Mouse (Mus musculus) adrenal gland, postnatal 4 days (tissue): Measurements from ENCODE around the gene Olfr1265. TPM values are rescaled to one million over a fixed set of nuclear protein-coding genes. Genes with fewer than 3 reads are reported as not detected.

Experiments
- DNase-seq, 2 experiments: peaks; one replicate each; pipeline ENCODE4 v3.0.0; 2021 to 2022; ENCODE audit warnings: low spot score in 2 of 2, mixed read lengths in 2 of 2
- long read RNA-seq, 2 experiments: library from polyadenylated mRNA; stranded (forward); transcript quantifications; one replicate each; pipeline ENCODE4 v2.0.0; 2021
- total RNA-seq, 2 experiments: library from RNA; stranded (reverse); gene quantifications; 2 replicates each; pipeline ENCODE4 v1.2.3; 2021

Olfr1265 gene
- total RNA-seq, result not detected
- long read RNA-seq, experiment 1, result 0 reads
- long read RNA-seq, experiment 2, result 0 reads

DNA sequence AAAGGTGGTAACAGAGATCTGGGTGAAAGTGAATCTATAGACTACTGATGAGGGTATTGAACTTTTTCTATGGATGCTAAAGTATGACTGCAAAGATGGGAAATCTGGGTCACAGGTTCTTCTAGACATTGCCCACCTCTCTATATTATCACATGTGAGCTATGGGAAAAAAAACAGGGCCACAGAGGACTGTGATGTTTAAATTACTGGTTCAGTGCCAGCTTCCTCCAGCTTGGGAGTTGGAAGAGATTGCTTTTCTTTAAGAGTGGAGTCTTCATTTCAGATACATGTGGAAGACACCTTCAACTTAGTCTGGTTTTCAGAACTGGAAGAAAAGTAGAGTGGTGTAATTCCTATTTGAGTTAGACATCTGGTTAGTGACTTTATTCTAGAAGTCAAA, at the start of gene Olfr1265:
Gene Olfr1265, plus strand, starts transcription at position 301 of the 400 bp plus-strand sequence.
- DNase-seq, result no peak

DNA sequence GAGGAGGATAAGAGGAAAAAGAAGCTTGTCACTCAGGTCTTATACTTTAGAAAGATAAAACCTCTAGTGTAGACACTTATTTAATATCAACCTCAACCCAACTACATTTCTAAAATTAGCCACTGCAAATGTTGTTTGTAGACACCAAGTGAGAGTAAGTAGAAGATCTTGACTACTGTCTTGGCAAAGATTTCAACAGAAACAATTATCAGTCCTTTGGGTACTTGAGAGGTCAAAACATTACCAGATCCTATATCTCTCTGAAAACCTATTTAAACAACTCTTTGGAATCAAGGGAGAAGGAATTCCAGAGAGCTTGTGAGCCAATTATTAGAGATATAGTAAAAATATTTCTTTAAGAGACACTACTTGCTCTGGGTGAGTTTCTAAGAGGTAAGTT, 44.2 kb upstream of the Olfr1265 start, which contains the start of gene Olfr1261:
Gene Olfr1261, plus strand, starts transcription at position 301 of the 400 bp plus-strand sequence.
- DNase-seq, result no peak

DNA sequence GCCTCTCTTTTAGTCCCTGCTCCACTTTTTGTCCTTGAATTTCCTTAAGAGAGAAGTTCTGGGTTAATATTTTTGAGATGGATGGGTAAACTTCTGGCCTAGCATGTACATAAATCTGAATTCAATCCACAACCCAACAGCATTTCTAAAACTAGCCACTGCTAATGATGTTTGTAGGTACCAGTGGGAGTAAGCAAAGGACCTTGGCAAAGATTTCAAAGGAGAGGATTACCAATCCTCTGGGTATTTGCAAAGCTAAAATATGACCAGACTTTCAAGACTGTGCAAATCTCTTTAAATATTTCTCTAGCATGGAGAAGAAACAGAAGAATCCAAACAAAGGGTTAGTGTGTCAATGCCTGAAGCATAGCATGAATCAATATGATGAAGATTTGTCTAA, 35.3 kb upstream of the Olfr1265 start, which contains the start of gene Olfr1262:
Gene Olfr1262, plus strand, starts transcription at position 301 of the 400 bp plus-strand sequence.
- DNase-seq, result no peak

DNA sequence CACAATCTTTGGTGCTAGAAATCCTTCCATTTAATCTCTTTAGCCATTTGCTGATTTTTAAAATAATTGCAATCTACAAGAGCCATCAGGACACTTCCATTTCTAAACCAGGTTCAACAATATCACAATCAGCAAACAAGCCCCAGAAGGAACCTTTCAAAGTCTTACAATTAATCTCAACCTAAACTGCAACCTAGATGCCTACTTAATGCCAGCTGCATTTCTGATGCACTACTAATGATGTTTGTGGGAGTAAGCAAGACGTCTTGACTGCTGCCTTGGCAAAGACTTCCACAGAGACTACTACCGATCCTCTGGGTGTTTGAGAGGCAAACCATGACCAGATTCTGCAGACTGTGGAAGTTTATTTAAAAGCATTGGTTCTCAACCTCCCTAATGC, 23.3 kb upstream of the Olfr1265 start, which contains the start of gene Olfr1263:
Gene Olfr1263, plus strand, starts transcription at position 301 of the 400 bp plus-strand sequence.
- no peak for DNase-seq

DNA sequence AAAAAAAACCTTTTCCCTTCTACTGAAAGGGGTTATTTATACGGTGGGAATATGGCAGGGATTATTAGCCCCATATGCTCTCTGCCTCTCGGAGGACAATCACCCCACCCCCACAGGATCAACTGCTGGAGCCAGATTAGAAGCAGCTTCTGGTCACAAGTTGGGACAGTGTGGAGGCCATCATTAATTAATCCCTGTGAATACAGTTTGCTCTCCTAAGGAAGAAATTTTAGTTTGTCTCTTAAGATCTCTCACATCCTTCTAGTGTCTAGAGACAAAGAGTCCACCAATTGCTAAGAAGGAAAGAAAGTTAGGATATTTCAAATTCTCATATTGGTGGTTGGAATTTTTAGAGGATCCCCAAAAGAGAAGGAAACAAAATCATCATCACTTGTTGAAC, 9.7 kb upstream of the Olfr1265 start, which contains the start of gene Olfr1264:
Gene Olfr1264, minus strand, starts transcription at position 101 of the 400 bp plus-strand sequence.
- DNase-seq, result no peak

DNA sequence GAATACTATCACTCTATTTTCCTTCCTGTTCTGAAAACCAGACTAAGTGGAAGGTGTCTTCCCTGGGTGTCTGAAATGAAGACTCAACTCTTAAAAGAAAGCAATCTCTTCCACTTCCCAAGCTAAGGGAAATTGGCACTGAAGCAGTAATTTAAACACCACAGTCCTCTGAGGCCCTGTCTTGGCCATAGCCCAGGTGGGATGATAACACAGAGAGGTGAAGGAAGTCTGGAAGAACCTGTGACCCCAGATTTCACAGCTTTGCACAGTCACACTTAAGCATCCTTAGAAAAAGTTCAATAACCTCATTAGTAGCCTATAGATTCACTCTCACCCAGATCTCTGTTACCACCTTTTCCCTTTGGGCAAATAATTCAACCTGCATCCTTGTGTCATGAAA, 28.4 kb downstream of the Olfr1265 start, which contains the start of gene Olfr140:
Gene Olfr140, minus strand, starts transcription at position 101 of the 400 bp plus-strand sequence.
- DNase-seq, result no peak

DNA sequence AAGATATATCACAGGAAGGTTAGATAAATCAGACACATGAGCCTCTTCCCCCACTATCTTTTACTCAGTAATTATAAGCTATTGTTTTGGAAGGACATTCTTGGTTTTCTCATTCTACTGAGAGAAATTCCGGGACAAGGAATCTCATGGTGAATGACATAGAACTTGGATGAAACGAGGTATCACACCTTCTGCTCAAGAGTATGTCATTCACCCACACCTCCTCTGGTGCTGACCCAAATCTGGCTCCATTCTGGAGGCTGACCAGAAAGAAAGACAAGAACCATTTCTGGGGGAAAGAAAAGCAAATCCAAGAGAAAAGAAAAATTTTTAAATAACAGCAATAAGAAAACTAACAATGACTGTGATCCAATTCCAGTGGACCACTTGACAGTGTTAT, 34.9 kb downstream of the Olfr1265 start:
- no peak for DNase-seq

Other genes with a start within 250 kb of the Olfr1265 start
- not detected for gene Olfr1254, start 241.7 kb upstream of the Olfr1265 start, total RNA-seq
- not detected for gene Olfr1255, start 223.3 kb upstream of the Olfr1265 start, total RNA-seq
- not detected for gene Olfr1256, start 193.8 kb upstream of the Olfr1265 start, total RNA-seq
- not detected for gene Olfr48, start 187.1 kb upstream of the Olfr1265 start, total RNA-seq
- gene Olfr1257, start 156.9 kb upstream of the Olfr1265 start, total RNA-seq, result not detected
- not detected for gene Olfr1258, start 108.0 kb upstream of the Olfr1265 start, total RNA-seq
- gene Olfr1259, start 86.7 kb upstream of the Olfr1265 start, total RNA-seq, result not detected
- gene Olfr1260, start 61.0 kb upstream of the Olfr1265 start, total RNA-seq, result not detected
- gene Olfr1261, start 44.1 kb upstream of the Olfr1265 start, total RNA-seq, result not detected
- gene Olfr1262, start 35.2 kb upstream of the Olfr1265 start, total RNA-seq, result not detected
- gene Olfr1263, start 23.2 kb upstream of the Olfr1265 start, total RNA-seq, result not detected
- gene Olfr1264, start 9.8 kb upstream of the Olfr1265 start, total RNA-seq, result not detected
- not detected for gene Olfr140, start 28.3 kb downstream of the Olfr1265 start, total RNA-seq
- gene Olfr1269, start 86.1 kb downstream of the Olfr1265 start, total RNA-seq, result not detected
- not detected for gene Olfr32, start 107.0 kb downstream of the Olfr1265 start, total RNA-seq
- not detected for gene Olfr1270, start 117.8 kb downstream of the Olfr1265 start, total RNA-seq
- gene Olfr1506, start 189.2 kb downstream of the Olfr1265 start, total RNA-seq, result under 1 TPM in 1 of 2 experiments, not detected in 1; 0.11 TPM
- not detected for gene Olfr142, start 222.3 kb downstream of the Olfr1265 start, total RNA-seq
- not detected for gene Olfr1271, start 235.7 kb downstream of the Olfr1265 start, total RNA-seq